Mouse (Mus musculus) forebrain, embryonic 11.5 days (tissue): ENCODE results near the gene Ifnl3. TPM values are rescaled to one million over a fixed set of nuclear protein-coding genes. Genes with fewer than 3 reads are reported as not detected.
"Not testable (repeated sequence)": the region's sequence is repeated elsewhere in the genome, so short reads cannot be mapped to it uniquely, and the experiment has no call there.

Experiments used
- ATAC-seq: fragments of 200-750 bp; cut with Nextera tagmentation; replicated peaks from 2 replicates; pipeline ENCODE4 v1.8.0; 2017; ENCODE audit warnings: moderate TSS enrichment; ENCODE audit not compliant: low FRiP score
- DNase-seq: peaks from one replicate; pipeline ENCODE4 v3.0.0-alpha.2; 2017; ENCODE audit warnings: low spot score
- H3K27ac ChIP-seq: fragments of 300-500 bp; sonication (generic); 2 replicates; pipeline ENCODE4 v1.5.1; 2014; ENCODE audit warnings: low read depth, low read length
- H3K27me3 ChIP-seq: fragments of 300-500 bp; sonication (generic); 2 replicates; pipeline ENCODE4 v1.6.1; 2014; ENCODE audit warnings: mild to moderate bottlenecking, low read length, mixed read lengths; ENCODE audit not compliant: control insufficient read depth, insufficient read depth
- H3K36me3 ChIP-seq: fragments of 300-500 bp; sonication (generic); 2 replicates; pipeline ENCODE4 v1.6.1; 2014; ENCODE audit warnings: mild to moderate bottlenecking, low read length, moderate library complexity, mixed read lengths; ENCODE audit not compliant: control insufficient read depth, insufficient read depth
- H3K4me1 ChIP-seq: fragments of 300-500 bp; sonication (generic); replicated peaks from 2 replicates; pipeline ENCODE4 v1.6.1; 2014; ENCODE audit warnings: low read length, mixed read lengths; ENCODE audit not compliant: control insufficient read depth, insufficient read depth
- H3K4me2 ChIP-seq: fragments of 300-500 bp; sonication (generic); 2 replicates; pipeline ENCODE4 v1.6.1; 2014; ENCODE audit warnings: low read depth, mild to moderate bottlenecking, low read length, moderate library complexity, mixed read lengths; ENCODE audit not compliant: severe bottlenecking
- H3K4me3 ChIP-seq: fragments of 300-500 bp; sonication (generic); 2 replicates; pipeline ENCODE4 v1.5.1; 2014; ENCODE audit warnings: low read depth, low read length
- H3K9ac ChIP-seq: fragments of 300-500 bp; sonication (generic); 2 replicates; pipeline ENCODE4 v1.6.1; 2014; ENCODE audit warnings: low read length
- H3K9me3 ChIP-seq: fragments of 300-500 bp; sonication (generic); 2 replicates; pipeline ENCODE4 v1.6.1; 2016; ENCODE audit warnings: low read length, mixed read lengths; ENCODE audit not compliant: control insufficient read depth
- WGBS: fragments of 180-500 bp; shearing (Covaris S2); extraction: QIAGEN DNeasy Blood & Tissue Kit; methylation state at CpG from one replicate; pipeline ENCODE4 v1.1.7; 2014; 5-methylcytosine and 5-hydroxymethylcytosine counted together
- polyA plus RNA-seq: library from polyadenylated mRNA; unstranded; fragments of >200 nt; fragmentation: Nextera tagmentation; extraction: Ambion mirVana; gene quantifications from 2 replicates; pipeline ENCODE4 v1.2.1, GENCODE M21; 2014

The Ifnl3 gene
- polyA plus RNA-seq, 1 experiment from 2014 or later, result not detected

GRCm38 (mm10) chr7:28538886-28539285 is 16.2 kb downstream of the Ifnl3 start:
- not testable (repeated sequence) for DNase-seq, H3K4me1 ChIP-seq, H3K4me3 ChIP-seq, H3K27ac ChIP-seq, ATAC-seq, H3K9ac ChIP-seq, H3K4me2 ChIP-seq, H3K36me3 ChIP-seq, H3K9me3 ChIP-seq, H3K27me3 ChIP-seq
- 93% methylated on average over 6 of the region's 6 CpGs for WGBS

- DNase-seq (no peak), ATAC-seq (no peak)
- Histone ChIP-seq H3K4me3 (no peak within 1 kb of the TSS), H3K27me3 (peaks cover 12% of the 10 kb centered on the region), H3K9me3 (no peaks in the 10 kb centered on the region), H3K4me1 (no peaks in the 10 kb centered on the region; the same call in 1 of the 2 replicates), H3K4me2 (no peak within 1 kb of the TSS), H3K27ac (no peak within 1 kb of the TSS), H3K9ac (no peak within 1 kb of the TSS), H3K36me3 (no peaks in the 10 kb centered on the region)
- WGBS, result 83% methylated on average over 4 of the region's 4 CpGs
Observed at GRCm38 (mm10) chr7:28540526-28540925, 17.9 kb downstream of the Ifnl3 start, which contains the start of gene Sycn. Gene Sycn (plus strand): TSS chr7:28540885.

GRCm38 (mm10) chr7:28544051-28544601 is 21.5 kb downstream of the Ifnl3 start:
- Histone ChIP-seq H3K4me3 (peak overlapping the region; percentile 18; the same call in 1 of the 2 replicates), H3K27ac (no peak overlapping the region), H3K36me3 (no peaks in the 10 kb centered on the region), H3K9ac (no peak overlapping the region), H3K4me1 (peaks cover 4% of the 10 kb centered on the region), H3K4me2 (peak overlapping the region; percentile 39), H3K27me3 (peaks cover 30% of the 10 kb centered on the region), H3K9me3 (no peaks in the 10 kb centered on the region)
- DNase-seq (peak; percentile 63), ATAC-seq (0 out of 2 replicates have a peak, but pooled peaks have one; percentile 7)
- 5% methylated on average over 26 of the region's 27 CpGs for WGBS

- DNase-seq, result peak; percentile 57
- 22% methylated on average over 14 of the region's 14 CpGs for WGBS
- no peak for ATAC-seq
Observed at GRCm38 (mm10) chr7:28545048-28545890, 22.6 kb downstream of the Ifnl3 start.

GRCm38 (mm10) chr7:28545891-28546210 is 23.2 kb downstream of the Ifnl3 start:
- H3K9ac ChIP-seq, result no peak overlapping the region
- no peak for DNase-seq
- no peak for ATAC-seq
- no peak overlapping the region for H3K4me2 ChIP-seq
- no peaks in the 10 kb centered on the region for H3K36me3 ChIP-seq
- no peaks in the 10 kb centered on the region for H3K9me3 ChIP-seq
- peaks cover 30% of the 10 kb centered on the region for H3K27me3 ChIP-seq
- 48% methylated on average over 7 of the region's 7 CpGs for WGBS
- peaks cover 4% of the 10 kb centered on the region for H3K4me1 ChIP-seq
- no peak overlapping the region for H3K4me3 ChIP-seq
- H3K27ac ChIP-seq, result no peak overlapping the region

More at GRCm38 (mm10) chr7:28545048-28545890, 22.6 kb downstream of the Ifnl3 start:
- H3K36me3 ChIP-seq, result no peaks in the 10 kb centered on the region
- H3K9me3 ChIP-seq, result no peaks in the 10 kb centered on the region
- peaks cover 30% of the 10 kb centered on the region for H3K27me3 ChIP-seq
- H3K9ac ChIP-seq, result no peak overlapping the region
- H3K4me1 ChIP-seq, result peaks cover 4% of the 10 kb centered on the region
- H3K4me2 ChIP-seq, result no peak overlapping the region
- no peak overlapping the region for H3K4me3 ChIP-seq
- H3K27ac ChIP-seq, result no peak overlapping the region

- WGBS, result 2% methylated on average over 22 of the region's 22 CpGs
- no peaks in the 10 kb centered on the region for H3K36me3 ChIP-seq
- DNase-seq (no peak), ATAC-seq (no peak)
- peak overlapping the region; percentile 47 for H3K4me2 ChIP-seq
- H3K9ac ChIP-seq, result peak overlapping the region; percentile 12; the same call in 1 of the 2 replicates
- peaks cover 30% of the 10 kb centered on the region for H3K27me3 ChIP-seq
- H3K9me3 ChIP-seq, result no peaks in the 10 kb centered on the region
- H3K27ac ChIP-seq, result no peak overlapping the region
- peaks cover 4% of the 10 kb centered on the region for H3K4me1 ChIP-seq
- H3K4me3 ChIP-seq, result peak overlapping the region; percentile 21
Observed at GRCm38 (mm10) chr7:28546649-28547048, 24.0 kb downstream of the Ifnl3 start.

- Histone ChIP-seq H3K4me1 (peaks cover 4% of the 10 kb centered on the region), H3K4me2 (peak within 1 kb of the TSS; percentile 47), H3K9me3 (no peaks in the 10 kb centered on the region), H3K27ac (no peak within 1 kb of the TSS), H3K9ac (peak within 1 kb of the TSS; percentile 12; the same call in 1 of the 2 replicates), H3K36me3 (no peaks in the 10 kb centered on the region), H3K4me3 (peak within 1 kb of the TSS; percentile 21), H3K27me3 (peaks cover 30% of the 10 kb centered on the region)
- WGBS, result 1% methylated on average over 4 of the region's 5 CpGs
- ATAC-seq, result no peak
- no peak for DNase-seq
Observed at GRCm38 (mm10) chr7:28547154-28547553, 24.5 kb downstream of the Ifnl3 start, which contains the start of gene Nccrp1. Gene Nccrp1 (minus strand): TSS chr7:28547254.

GRCm38 (mm10) chr7:28547628-28548027 is 25.0 kb downstream of the Ifnl3 start:
- no peak for ATAC-seq
- Histone ChIP-seq H3K4me2 (no peak overlapping the region), H3K4me1 (peaks cover 4% of the 10 kb centered on the region), H3K27ac (no peak overlapping the region), H3K9me3 (no peaks in the 10 kb centered on the region), H3K27me3 (peaks cover 30% of the 10 kb centered on the region), H3K36me3 (no peaks in the 10 kb centered on the region), H3K9ac (no peak overlapping the region), H3K4me3 (no peak overlapping the region)
- WGBS, result 72% methylated on average over 7 of the region's 7 CpGs
- DNase-seq, result no peak
